Mouse (Mus musculus): ENCODE measurements around the gene Pkd1l3.
A peak's percentile ranks its signal among the peaks of the same experiment; 100 is the strongest.

The Pkd1l3 gene

DNA sequence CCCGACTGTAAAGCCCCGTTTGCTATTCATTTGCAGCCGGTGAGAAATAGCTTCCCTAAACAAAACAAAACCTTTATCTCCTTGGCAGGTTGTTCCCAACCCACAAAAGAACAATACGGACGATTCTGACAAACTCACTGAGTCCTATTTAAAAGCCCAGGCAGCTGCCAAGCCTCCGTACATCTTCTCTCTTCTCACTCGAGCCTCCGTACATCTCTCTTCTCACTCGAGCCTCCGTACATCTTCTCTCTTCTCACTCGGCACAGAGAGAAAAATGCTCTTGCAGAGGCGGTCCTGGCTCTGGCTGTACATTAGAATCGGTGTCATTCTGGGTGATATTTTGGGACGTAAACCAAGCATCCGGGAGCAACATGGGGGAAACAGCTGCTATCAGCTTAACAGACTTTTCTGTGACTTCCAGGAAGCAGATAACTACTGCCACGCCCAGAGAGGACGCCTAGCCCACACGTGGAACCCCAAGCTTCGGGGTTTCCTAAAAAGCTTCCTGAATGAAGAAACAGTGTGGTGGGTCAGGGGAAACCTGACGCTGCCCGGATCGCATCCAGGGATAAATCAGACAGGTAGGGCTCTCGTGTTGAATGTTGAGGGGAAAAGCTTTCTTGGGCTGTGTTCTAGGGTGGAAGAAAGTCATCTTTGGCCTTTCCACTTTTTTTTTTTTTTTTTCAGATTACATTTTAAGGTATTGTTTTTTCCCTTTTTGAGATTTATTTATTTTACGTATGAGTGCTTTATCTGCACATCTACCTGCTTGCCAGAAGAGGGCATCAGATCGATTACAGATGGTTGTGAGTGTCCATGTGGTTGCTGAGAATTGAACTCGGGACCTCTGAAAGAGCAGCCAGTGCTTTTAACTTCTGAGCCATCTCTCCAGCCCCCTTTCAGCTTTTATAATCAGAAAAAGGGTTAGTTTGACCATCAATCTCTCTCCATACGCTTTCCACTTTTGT, at the start of gene Pkd1l3:
Gene Pkd1l3 (plus strand): TSS at position 275 of the 968 bp plus-strand sequence.
- no peak for DNase-seq (ENCODE audit: low spot score)

DNA sequence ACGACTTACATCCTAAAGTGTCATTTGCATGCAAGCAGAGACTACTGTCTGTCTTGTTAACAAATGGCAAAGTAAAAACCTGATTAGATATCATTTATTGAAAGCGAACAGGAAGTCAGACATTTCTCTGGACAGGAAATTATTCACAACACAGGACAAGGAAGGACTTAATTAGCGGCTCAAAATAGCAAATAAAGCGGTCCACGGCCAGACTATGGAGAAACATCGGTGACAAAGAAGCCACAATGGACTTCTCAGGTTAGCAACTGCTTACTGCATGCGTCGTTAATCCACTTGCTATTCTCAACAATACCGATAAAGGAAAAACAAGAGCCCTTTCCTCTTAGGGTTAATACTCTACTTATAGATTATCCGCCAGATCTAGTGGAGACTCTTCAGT, 49.6 kb upstream of the Pkd1l3 start:
- DNase-seq (ENCODE audit: low spot score), result no peak

DNA sequence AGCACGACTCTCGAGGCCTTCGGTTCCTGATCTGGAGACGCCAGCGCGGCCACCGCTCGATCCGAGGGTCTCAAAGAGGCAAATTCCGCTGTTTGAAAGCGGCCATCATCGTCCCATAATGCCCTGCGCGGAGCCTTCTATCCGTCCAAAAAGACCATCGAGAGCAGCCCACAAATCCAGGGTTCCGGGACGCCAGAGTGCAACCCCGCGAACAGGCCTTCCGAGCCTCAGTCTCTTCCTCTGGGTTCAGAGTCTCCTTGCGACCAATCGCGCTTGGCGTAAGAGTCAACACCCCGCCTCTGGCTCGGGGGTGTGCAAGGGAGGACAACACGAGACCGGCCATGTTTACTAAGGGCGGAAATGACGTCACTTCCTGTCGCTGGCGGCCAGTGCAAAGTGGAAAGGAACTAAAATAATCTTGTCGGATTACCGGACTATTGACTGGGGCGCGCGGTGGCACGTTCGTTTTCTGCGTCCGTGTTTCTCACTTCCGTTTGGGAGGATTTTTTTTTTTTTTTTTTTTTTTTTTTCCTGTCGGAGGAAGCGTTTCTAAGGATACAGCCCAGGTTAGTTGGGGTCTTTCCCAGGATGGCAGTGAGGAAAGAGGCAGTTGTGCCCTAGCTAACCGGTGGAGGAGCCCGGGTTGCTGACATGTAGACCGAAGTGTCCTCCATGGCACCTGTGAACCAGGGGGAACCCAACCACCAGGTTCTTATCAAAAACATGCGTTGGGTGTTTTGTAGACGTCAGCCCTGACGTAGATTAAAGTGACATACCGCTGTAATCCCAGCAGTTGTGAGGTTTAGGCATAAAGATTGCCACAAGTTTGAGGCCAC, 48.6 kb upstream of the Pkd1l3 start, which contains the start of the genes Dhx38 and Txnl4b:
Gene Dhx38 (minus strand): TSS at position 364 of the 836 bp plus-strand sequence.
Gene Txnl4b (plus strand): TSS at position 395 of the 836 bp plus-strand sequence.
- peak; percentile 95 for DNase-seq (ENCODE audit: low spot score)

DNA sequence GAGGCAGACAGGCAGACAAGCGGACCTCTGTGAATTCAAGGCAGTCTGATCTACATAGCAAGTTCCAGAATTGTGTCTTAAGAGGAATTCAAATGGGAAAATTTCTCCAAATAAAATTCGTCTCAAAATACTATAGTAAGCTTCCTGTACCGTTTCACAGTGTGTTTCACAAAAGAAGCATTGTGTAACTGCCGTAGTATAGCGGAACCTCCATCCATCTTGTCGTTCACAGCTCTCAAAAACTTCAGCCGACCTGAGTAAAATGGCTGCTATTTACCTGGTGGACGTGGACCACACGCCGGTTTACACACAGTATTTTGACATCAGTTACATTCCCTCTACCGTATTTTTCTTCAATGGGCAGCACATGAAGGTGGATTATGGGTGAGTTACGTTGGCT, 43.2 kb upstream of the Pkd1l3 start:
- no peak for DNase-seq (ENCODE audit: low spot score)

DNA sequence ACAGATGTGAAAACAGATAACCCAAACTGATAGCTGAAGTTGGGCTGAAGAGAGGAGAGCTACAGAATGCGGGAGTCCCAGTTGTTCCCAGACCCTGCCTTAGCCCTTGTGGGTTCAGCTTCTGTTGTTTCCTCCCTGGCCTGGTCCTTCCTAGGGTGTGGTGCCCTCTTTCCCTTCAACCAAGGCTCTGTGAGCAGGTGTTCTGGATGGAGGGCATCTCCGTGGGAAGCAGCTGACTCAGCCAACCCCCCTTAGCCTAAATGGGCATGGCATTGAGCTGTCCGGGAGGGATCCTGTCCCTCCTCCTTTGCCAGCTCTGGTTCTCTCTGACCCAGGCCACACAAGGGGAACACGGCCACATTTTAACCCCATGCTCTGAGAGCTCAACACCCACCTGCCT, 38.0 kb upstream of the Pkd1l3 start:
- DNase-seq (ENCODE audit: low spot score), result no peak

DNA sequence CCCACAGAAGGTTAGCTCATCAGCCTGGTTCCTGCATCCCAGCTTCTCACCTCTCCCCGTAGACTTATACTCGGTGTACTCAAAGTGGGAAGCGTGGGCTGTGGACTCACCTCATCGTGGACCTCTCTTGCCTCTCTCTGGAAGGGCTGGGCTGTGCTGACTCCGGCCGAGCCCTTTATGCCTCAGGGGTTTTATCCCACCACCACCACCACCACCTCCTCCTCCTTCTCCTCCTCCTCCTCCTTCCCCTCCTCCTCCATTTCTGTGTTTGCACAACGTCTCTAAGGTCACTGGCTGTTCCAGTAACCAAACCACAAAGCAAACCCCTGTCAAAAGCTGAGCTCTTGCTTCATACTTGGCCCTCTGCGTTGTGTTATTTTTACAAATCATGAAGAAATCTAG, 35.4 kb upstream of the Pkd1l3 start, which contains the start of gene Hp:
Gene Hp (minus strand): TSS at position 273 of the 402 bp plus-strand sequence.
- DNase-seq (ENCODE audit: low spot score), result no peak

DNA sequence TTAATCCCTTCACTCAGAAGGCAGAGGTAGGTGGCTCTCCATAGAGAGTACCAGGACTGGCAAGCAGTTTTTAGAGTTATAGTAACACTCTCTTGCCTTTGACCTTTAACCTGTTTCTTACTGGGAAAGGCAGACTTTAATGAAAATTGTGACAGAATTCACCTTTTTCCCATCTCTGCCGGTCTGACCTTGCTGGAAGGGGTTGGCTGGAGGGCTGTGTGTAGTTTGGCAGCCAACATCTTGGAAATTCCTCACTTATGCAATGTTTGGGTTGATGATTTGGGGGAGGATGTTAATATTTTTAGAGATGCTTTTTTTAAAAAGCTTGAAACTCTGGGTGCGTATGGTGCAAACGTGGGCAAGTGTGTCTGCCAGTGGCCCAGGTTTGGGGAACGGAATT, 30.0 kb upstream of the Pkd1l3 start:
- DNase-seq (ENCODE audit: low spot score), result no peak

DNA sequence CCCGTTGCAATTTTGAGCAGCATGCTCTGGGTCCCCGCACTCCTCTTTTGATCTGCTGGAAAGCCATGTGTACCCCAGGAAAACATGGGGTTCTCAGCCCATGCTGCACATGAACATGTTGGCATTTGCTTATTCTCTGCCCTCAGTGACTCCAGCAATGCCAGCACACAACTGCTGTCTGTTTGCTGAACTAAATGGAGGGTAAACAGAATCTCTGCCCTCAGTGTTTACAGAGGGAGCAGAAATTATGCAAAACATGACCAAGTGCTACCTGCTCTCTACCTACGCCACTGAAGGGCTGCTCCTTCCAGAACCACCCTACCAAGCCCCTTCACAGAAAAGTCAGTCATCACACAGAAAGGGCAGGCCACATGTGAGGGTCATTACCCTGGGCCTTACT, 29.5 kb upstream of the Pkd1l3 start:
- no peak for DNase-seq (ENCODE audit: low spot score)

DNA sequence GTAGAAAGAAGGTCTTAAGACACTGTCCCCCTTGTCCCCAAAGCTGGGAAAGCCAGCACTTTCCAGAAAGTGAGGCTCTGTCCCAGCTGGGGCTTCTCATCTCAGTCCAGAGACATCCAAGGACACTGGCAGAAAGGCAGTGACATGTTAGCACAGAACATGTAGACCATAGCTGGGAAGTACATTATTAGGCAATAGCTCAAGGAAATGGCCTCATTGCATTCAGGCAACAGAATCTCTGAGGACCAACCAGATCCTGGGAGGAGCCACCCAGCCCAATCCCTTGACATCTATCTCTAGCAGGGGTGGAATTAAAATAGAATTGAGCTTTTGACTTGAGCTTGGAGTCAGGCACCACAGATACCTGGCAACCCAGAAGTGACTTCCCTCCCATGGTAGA, 28.7 kb upstream of the Pkd1l3 start:
- no peak for DNase-seq (ENCODE audit: low spot score)

DNA sequence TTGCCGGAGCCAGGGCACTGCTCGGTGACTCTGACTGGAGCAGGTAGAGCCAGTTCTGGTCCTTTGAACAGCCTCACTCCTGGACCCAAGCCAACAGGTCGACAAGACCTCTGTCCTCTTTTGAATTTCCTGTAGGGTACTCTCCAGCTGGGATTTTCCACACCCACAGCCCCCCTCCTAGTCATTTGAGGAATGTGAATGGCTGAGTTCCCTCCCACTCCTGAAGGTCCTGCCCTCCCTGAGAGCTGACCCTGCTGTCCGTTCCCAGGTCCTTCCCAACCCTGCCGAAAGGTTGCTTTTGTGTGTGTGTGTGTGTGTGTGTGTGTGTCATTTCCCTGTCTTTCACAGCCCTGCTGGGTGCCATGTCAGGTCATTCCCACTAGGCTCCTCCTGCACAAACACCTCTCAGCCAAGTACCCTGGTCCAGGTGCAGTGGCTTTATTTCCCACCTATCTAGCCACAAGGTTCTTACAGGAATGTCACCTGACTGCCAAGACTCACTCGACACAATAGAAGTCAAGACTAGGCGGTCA, 27.3 kb upstream of the Pkd1l3 start:
- peak; percentile 51 for DNase-seq (ENCODE audit: low spot score)

DNA sequence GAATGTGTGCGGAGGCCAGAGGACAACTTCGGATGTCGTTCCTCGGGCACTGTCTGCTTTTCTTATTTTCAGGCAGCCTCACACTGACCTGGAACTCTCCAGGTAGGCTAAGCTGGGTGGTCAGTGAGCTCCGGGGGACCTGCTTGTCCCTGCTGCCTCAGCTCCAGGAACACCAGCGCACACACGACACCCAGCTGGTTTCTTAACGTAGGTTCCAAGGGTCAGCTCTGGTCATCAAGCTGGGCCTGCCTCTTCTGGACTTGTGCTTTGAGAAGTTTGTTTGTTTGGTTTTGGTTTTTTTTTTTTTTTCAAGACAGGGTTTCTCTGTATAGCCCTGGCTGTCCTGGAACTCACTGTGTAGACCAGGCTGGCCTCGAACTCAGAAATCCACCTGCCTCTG, 23.4 kb upstream of the Pkd1l3 start:
- no peak for DNase-seq (ENCODE audit: low spot score)

DNA sequence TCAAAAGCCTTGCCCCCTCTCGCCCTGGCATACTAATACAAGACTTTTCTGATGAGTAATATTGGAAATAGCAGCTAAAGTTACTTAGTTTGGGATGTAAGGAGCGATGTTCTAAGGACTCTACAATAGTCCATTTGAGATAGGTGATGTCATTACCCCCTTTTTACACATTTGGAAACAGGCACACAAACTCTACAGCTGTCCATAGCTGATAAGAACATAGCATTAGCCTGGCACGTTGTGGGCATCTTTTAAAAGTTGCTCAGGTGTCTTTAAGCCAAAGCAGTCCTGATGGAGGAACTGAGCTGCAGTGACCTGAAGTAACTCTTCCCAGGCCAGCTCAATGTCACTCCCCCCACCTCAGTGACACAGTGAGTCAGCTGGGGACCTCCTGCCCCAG, 22.9 kb upstream of the Pkd1l3 start:
- DNase-seq (ENCODE audit: low spot score), result no peak

DNA sequence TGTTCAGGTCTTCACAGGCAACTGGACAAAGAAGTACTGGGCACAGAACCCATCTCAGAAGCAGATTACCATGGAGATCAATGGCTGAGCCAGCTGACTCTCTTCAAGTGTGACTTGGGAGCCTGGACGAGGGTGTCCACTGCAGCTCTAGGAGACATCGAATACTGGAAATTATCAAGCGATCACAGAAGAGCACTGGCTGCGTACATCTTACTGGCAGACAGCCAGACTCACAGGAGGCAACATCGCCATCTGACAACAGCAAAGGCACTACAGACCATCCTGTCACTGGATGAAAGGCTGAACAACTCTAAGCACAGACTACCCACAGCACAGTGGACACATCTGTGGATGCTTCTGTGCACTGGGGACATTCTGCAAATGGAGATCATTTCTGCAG, 22.2 kb upstream of the Pkd1l3 start:
- DNase-seq (ENCODE audit: low spot score), result no peak

DNA sequence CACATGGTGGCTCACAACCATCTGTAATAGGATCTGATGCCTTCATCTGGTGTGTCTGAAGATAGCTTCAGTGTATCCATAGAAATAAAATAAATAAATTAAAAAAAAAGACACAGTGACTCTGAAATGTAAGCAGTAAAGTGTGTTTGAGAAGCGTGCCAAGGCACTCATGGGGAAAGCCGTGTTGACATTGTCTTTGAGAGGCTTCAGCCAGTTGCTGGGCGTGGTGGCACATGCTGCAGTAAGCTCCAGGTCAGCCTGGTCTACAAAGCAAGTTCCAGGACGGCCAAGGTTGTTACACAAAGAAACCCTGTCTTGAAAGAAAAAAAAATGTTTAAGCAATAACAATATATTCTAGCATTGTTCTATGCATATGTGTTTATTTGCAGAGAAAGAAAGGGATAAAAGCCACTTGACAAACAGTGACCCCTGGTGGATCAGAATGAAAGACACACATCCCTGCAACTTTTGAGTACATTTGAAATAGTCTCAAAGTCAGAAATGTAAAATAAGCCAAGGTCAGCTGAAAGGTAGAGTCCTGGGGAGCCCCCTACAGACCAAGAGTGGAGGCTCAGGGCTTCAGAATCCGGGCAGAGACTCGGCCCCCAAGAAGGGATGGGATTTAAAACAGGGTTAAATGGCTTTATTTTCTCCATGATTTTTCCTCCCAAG, 21.1 kb upstream of the Pkd1l3 start:
- no peak for DNase-seq (ENCODE audit: low spot score)

DNA sequence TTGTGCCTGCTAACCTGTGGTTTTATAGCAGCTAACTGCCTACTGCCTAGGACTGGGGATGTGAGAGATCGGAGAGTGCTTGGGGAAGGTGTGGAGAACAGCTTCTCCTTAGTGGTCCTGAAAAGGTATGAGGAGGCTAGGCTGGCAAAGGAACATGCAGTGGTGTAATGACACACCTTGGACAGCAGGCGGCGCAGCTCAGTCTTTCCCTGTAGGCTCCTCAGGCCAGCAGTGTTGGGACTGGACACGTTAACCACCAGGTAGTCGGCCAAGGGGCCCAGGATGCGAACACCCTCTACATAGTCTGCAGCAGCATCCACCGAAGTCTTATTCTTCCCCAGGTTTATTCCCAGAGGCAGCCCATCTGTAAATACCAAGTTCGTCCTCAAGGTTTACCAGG, 18.5 kb upstream of the Pkd1l3 start:
- peak; percentile 48 for DNase-seq (ENCODE audit: low spot score)

DNA sequence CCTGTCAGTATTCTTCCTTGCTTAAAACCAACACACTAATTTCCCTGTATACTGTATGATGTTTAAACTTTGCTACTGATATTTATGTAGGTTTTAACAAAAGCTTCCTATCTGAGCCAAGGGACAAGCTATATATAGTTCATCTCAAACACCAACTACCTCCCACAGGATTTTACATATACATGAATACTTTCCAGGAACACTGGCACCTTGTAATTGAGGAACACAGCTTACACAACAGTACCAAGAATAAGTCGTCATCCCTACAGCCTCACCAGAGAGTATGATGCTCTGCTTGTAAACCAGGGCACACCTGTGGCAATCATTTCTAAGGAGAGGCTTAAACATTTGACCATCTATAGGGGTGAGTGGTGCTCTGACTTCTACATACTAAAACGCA, 7.6 kb upstream of the Pkd1l3 start:
- DNase-seq (ENCODE audit: low spot score), result no peak

DNA sequence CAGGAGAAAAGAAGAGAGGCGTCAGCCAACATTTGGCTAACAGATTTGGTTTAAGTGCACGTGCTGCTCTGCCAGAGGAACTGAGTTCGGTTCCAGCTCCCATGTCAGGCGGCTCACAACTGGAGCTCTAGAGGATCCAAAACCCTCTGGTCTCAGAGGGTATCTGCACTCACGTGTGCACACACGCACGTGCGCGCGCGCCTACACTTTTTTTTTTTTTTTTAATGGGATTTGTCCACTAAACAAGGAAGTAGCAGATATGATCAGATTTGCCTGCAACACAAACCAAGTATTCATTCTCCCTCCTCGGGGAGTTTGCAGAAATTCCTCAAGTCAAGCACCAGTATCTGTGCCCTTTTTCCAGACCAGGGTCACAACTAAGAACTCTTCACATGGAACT, 6.7 kb upstream of the Pkd1l3 start:
- DNase-seq (ENCODE audit: low spot score), result no peak

DNA sequence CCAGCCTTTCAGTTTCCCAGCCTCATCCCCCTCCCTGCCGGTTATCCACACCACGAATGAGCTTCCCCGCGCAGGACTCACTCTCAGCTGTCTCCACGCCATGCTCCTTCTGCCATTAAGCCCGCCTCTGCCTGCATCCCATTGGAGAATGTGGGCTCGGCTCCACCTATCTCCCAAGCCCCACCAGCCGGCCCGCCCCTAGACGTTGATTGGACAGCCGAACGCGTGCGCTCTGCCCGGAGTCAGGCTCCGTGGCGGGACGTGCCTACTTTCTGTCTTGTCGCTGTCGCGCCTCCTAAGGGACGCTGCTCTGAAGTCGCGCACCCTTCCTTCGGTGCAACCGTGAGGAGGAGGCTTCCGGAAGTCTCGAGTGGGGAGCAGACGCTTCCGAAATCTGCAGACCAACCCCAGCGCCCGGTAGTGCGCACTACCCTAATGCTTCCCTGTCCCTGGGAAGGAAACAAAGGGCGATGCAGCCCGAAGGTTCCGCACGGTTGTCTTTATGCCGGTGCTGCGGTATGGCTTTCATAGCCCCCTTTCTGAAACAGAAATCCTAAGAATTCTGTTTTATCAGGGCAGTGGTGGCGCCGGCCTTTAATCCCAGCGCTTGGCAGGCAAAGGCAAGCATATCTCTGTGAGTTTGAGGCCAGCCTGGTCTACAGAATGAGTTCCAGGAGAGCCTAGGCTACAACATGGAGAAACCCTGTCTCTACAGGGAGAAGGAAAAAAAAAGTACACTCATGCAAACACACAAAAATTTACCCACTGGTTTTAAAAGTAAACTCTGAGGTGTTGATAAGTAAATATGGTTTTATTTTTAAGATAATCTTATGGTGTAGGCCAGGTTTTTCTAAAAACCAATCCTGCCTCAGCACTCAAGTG, 5.8 kb upstream of the Pkd1l3 start, which contains the start of gene Dhodh:
Gene Dhodh (minus strand): TSS at position 403 of the 882 bp plus-strand sequence.
- DNase-seq (ENCODE audit: low spot score), result peak; percentile 94

DNA sequence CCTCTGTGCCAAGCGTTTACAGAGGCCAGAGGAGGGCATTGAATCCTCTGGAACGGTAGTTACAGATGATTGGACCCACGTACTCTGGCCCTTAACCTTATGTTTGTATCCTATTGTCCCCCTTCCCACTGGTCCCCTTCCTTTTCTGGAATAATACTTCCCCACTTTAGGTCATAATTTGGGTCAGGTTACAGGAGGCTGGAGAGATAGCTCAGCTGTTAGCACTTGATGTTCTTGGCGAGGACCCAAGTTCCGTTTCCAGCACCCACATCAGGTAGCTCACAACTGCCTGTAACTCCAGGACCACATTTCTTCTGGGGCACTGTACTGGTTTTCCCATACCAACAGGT, 5.2 kb upstream of the Pkd1l3 start:
- DNase-seq (ENCODE audit: low spot score), result no peak

DNA sequence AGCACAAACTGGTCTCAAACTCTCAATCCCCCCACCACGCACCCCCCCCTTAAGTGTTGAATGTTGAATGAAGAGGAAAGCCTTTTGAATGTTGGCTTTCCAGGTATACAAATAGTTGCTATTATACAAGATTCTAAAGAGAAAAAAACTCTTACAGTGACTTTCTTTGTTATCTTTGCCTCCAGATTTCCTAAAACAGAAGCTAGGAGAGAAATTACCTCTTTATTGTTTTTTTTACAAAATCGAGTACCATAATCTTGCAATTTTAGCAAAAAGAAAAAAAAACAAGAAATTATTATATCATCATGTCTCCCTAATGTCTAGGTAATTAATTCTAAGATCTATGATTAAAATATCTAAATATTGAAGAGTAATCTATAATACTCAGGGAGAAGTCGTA, 1.3 kb downstream of the Pkd1l3 start:
- no peak for DNase-seq (ENCODE audit: low spot score)

DNA sequence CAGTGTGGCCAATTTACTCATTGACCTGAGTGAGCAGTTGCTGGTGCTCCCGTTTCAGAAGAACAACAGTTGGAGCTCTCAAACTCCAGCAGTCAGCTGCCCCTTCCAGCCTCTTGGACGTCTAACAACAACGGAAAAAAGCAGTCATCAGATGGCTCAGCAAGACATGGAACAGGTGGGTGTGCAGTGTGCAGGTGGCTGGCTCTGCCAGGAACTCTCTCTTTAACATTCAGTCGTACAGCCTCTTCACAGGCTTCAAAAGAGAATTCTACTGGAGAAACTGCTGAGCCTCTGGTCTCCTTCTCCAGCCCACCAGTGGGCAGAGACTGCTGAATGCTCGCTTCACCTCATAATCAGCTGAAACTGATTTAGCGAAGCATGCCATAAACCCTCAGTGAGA, 14.3 kb downstream of the Pkd1l3 start:
- DNase-seq (ENCODE audit: low spot score), result no peak
